Mouse (Mus musculus): Measurements from ENCODE around the gene Itgb7.
"Not testable (repeated sequence)": the region's sequence is repeated elsewhere in the genome, so short reads cannot be mapped to it uniquely, and the experiment has no call there.

The Itgb7 gene

DNA sequence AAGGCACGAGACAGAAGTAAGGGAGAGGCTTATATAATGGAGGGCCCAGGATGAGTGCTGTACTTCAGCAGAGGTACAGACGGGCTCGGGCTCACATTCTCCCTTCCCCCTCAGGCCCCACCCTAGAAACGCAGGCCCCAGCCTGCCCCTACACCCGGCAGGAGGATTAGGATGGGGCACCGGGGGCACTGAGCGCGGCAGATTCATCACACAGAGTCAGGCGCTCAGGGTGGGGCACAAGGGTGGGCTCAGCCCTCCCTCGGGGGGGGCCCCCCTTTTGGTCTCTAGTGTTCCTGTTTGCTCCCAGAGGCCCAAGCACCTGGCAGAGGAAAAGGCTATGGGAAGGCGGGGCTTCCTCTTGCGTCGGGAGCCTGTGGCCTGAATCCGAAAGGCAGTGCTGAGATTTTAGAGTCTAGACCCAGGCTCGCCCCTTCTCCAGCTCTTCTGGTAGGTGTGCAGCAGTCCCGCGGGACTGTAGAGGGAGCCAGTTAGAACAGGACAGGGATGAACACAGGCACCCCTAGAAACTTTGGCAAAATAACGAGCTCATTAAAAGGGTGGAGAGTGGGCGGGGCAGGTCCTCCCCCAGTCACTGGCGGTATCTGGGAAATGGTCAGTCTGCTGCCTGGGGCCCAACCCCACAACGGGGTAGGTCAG is 3.8 kb upstream of the Itgb7 start:
- in situ Hi-C loops (cut with MboI; ENCODE audit: unreplicated experiment in 2 of 2) = loop anchor here (5.0 to 10.0 kb wide), 4 partner anchors 37 to 209 kb away; partner anchors contain the start of genes Amhr2 (in 1 of the 2) and Gm9918 (in 1 of the 2)

GRCm38 (mm10) chr15:102233896-102234295 is 2.2 kb upstream of the Itgb7 start:
- in situ Hi-C loops (cut with MboI; ENCODE audit: unreplicated experiment in 2 of 2) = loop anchor here in 1 of 2 experiments (10.0 kb wide), 1 partner anchor 211 kb away; the partner anchor contains the start of gene Amhr2

- in situ Hi-C loops (cut with MboI; ENCODE audit: unreplicated experiment in 2 of 2) = loop anchor here in 1 of 2 experiments (10.0 kb wide), 1 partner anchor 212 kb away; the partner anchor contains the start of gene Amhr2
These were observed 1.0 kb upstream of the Itgb7 start for GRCm38 (mm10) chr15:102232764-102233163.

DNA sequence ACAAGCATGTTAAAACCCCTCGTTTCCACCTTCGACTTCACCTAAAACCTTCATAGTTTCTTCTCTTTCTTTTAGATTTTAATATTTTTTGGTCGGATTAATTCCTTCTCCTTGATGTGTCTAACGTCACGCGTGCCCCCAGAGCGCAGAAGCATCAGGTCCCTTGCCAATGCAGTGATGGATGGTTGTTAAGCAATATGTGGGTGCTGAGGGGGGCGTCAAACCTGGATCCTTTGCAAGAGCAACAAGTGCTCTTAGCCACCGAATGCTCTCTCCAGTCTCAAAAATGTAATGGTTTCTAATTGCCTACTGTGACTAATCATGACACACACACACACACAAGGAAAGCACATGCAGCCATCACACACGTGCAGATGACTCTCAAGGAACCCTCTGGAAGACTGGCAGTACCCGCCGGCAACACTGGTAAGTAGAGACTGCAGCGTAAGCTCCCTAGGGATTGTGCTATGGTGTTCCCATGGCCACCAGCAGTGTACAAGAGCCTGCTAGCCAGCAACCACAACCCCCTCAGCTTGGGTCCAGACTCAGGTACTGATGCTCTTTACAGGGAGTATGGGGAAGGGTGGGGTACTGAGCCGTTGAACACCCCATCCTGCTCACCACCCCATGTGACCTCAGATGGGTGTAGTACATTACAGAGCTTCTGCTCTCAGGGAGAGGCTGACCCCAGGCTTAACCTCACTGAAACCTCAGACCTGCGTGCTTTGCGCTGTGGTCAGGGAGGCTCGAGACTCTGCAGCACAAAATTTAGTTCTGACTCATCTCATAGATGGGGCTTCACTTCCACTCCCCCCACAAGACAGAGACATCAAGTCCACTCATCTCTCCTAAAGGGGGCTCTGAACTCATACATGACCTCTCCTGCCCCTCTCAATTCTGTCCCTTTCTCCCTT is 1.1 kb downstream of the Itgb7 start:
- in situ Hi-C loops (cut with MboI; ENCODE audit: unreplicated experiment in 2 of 2) = loop anchor here in 1 of 2 experiments (10.0 kb wide), 1 partner anchor 214 kb away; the partner anchor contains the start of gene Amhr2

DNA sequence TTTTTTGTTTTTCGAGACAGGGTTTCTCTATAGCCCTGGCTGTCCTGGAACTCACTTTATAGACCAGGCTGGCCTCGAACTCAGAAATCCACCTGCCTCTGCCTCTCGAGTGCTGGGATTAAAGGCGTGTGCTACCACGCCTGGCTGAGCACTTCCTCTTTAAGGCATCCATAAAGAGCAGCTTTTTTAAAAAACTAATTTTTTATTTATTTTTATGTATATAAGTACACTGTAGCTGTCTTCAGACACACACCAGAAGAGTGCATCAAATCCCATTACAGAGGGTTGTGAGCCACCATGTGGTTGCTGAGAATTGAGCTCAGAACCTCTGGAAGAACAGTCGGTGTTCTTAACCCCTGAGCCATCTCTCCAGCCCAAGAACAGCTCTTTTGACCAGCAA is 6.1 kb downstream of the Itgb7 start:
- in situ Hi-C loops (cut with MboI; ENCODE audit: unreplicated experiment in 2 of 2) = not testable (repeated sequence)

DNA sequence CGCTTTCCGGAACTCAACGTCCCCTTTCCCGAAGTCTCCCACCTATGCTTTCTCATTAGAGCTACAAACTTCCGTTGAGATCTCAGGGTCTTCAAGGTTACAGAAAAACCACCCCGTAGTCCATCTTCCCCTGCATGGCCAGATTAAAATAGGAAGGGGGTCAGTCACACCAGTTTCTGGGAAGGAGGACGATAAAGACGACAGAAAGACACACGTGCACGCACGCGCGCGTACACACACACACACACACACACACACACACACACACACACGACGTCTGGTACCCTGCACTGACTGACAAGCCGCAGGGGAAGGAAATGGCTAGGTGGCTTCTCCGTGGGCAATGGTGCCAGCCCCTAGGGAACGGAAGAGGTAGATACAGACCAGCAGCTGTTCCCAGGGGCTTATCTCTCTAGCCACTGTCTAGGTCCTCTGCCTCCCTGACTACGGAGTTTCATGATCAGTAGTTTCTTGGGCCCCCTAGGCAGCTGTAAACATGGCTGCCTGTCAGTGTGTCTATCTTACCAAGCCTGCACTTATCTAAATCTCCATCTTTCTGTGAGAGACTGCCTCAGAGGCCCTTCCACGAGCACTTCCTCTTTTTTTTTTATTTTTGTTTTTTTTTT is 6.6 kb downstream of the Itgb7 start:
- in situ Hi-C loops (cut with MboI; ENCODE audit: unreplicated experiment in 2 of 2) = loop anchor here (5.0 kb wide), 2 partner anchors 48 to 238 kb away; no protein-coding TSS in a partner anchor

GRCm38 (mm10) chr15:102224186-102224991 is 7.4 kb downstream of the Itgb7 start:
- in situ Hi-C loops (cut with MboI; ENCODE audit: unreplicated experiment in 2 of 2) = loop anchor here (5.0 kb wide), 2 partner anchors 47 to 237 kb away; no protein-coding TSS in a partner anchor

GRCm38 (mm10) chr15:102222386-102222785 is 9.4 kb downstream of the Itgb7 start:
- in situ Hi-C loops (cut with MboI; ENCODE audit: unreplicated experiment in 2 of 2) = loop anchor here (5.0 kb wide), 2 partner anchors 45 to 235 kb away; no protein-coding TSS in a partner anchor

DNA sequence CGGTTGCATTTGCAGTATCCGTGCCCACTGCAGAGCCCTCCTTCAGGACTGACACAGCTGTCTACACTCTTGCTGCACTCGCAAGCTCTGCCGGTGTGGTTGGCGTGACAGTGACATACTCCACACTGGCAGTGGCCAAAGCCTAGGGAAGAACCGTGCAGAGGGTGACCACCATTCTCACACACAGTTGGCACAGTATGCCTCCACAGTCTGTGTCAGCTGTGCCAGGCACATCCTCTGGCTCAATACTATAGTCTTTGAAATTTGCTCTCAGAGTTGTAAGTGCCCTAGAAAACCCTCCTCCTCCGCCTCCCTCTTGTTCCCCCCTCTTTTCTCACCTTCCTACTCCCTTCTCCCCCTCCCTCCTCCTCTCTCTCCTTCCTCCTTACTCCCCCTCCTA is 14.4 kb downstream of the Itgb7 start:
- in situ Hi-C loops (cut with MboI; ENCODE audit: unreplicated experiment in 2 of 2) = no loop called here

DNA sequence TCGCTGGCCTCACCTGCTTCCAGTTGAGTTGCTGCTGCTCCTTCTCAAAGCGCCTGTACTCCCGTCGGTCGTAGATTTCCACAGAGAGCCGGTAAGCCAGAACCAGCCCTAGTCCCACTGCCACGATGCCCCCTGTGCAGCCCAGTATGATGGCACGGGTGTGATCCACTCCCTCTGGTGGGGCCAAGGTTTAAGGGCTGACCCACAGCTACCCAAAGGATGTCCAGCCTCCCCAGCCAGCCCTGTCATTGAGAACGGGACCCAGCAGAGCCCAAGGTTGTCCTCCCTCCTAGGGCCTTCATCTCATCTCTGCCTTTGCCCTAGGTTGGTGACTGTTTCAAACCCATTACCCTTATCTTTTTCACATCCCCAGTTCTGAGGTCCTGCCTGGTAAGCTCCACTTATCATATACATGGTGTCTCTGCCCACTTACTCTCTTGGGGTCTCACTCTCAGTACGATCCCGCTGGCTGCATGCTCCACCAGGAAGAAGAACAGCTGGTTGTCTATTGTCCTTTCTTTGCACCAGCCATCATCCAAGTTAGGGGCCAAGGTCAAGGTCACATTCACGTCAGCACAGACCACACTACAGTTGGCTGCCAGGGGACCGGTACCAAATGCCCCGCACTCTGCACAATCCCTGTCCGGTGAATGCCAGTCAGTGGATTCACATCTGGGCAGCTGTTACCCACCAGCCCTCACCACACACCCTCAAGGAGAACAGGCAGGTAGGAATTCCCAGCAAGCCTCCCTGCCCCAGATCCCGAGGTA is 15.1 kb downstream of the Itgb7 start:
- in situ Hi-C loops (cut with MboI; ENCODE audit: unreplicated experiment in 2 of 2) = no loop called here

GRCm38 (mm10) chr15:102215624-102216023 is 16.1 kb downstream of the Itgb7 start:
- in situ Hi-C loops (cut with MboI; ENCODE audit: unreplicated experiment in 2 of 2) = no loop called here

DNA sequence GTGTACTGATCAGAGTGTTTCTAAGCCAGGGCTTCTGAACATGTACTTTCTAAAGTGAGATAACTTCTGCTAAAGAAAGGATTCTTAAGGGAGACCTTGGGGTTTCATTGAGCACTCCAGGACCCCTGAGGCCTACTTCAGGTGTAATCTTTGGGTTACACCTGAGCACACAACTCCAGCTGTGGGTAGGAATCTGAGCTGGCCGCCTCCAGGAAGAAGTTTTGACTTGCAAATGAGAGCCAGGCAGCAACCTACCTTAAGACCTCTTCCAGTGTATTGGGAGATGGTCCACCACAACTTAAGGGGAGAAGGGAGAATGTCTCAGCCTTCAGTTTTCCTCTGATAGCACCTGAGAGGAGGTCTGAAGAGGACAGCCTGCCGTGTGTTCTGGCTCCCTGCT is 17.6 kb downstream of the Itgb7 start:
- in situ Hi-C loops (cut with MboI; ENCODE audit: unreplicated experiment in 2 of 2) = no loop called here

DNA sequence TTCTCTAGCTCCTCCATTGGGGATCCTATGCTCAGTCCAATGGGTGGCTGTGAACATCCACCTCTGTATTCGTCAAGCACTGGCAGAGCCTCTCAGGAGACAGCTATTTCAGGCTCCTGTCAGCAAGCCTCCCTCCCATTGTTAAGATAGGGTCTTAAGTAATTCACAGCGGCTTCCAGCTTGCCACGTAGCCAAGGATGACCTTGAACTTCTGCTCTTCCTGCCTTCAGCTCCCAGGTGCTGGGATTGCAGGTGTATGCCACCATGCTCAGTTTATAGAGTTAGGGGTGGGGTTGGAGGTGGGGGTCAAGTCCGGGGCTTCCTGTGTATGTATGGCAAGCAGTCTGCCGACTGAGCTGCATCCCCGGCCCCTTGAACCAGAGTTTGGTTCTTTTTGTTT is 19.8 kb downstream of the Itgb7 start:
- in situ Hi-C loops (cut with MboI; ENCODE audit: unreplicated experiment in 2 of 2) = no loop called here

DNA sequence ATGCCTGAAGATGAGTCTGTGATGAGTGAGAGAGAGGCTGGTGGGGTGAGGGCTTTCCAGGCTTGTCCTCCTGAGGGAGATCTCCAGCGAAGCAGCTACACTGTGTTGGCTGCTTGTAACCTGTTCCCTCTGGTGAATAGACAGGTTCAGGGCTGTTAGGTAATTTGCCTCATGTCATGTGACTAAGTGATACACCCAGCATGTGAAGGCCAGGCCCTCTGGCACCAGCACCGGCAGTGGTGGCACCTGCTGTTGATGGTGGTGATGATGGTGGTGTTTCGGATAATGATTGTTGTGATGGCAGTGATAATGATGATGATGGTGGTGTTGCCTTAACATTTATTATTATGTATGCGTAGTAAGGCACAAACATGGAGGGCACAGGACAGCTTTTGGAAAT is 20.9 kb downstream of the Itgb7 start:
- in situ Hi-C loops (cut with MboI; ENCODE audit: unreplicated experiment in 2 of 2) = no loop called here

DNA sequence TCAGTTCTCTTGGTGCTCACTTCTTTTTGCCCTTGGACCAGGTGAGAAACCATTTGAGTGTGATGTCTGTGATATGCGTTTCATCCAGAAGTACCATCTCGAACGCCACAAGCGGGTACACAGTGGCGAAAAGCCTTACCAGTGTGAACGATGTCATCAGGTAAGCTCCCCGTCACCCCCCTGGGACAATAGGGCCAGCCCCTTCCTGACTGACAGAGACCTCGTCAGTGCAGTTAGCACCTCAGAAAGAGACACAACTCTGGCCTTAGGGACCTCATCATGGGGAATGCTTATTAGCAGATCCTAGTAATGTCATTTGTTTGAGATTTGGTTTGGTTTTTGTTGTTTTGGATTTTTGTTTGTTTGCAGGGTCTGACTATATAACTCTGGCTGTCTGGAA is 22.6 kb downstream of the Itgb7 start:
- in situ Hi-C loops (cut with MboI; ENCODE audit: unreplicated experiment in 2 of 2) = no loop called here

- in situ Hi-C loops (cut with MboI; ENCODE audit: unreplicated experiment in 2 of 2) = no loop called here
These were observed 23.6 kb downstream of the Itgb7 start for GRCm38 (mm10) chr15:102208092-102208561.

- in situ Hi-C loops (cut with MboI; ENCODE audit: unreplicated experiment in 2 of 2) = no loop called here
These were observed 24.4 kb downstream of the Itgb7 start for GRCm38 (mm10) chr15:102207351-102207750.

DNA sequence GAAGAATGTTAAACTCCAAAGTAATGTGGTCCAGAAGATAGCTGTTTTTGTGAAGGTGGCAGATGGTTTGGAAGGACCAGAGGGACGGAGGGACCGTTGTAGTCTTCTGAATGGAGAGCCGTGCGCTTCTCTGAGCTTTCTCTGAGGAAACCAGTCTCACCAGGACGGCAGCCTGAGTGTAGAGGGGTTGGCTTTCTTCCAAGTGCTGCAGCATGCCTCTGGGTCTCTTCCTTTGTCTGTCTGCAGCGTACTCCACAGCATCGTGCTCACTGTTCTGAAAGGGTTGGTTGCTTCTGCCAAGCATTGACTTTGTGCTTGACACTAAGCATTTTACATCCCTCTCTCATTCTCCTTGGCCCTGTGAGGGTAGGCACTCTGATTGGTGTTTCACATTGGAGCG is 26.0 kb downstream of the Itgb7 start:
- in situ Hi-C loops (cut with MboI; ENCODE audit: unreplicated experiment in 2 of 2) = no loop called here

All from v-Abl transformed pro-B cells (cell line).